Mouse (Mus musculus) embryo, embryonic 10.5 days (tissue): ENCODE results near the gene Zcwpw1.

Experiments
- DNase-seq: peaks from one replicate; pipeline ENCODE4 v3.0.0-alpha.2; 2015; ENCODE audit warnings: low spot score

The Zcwpw1 gene

DNA sequence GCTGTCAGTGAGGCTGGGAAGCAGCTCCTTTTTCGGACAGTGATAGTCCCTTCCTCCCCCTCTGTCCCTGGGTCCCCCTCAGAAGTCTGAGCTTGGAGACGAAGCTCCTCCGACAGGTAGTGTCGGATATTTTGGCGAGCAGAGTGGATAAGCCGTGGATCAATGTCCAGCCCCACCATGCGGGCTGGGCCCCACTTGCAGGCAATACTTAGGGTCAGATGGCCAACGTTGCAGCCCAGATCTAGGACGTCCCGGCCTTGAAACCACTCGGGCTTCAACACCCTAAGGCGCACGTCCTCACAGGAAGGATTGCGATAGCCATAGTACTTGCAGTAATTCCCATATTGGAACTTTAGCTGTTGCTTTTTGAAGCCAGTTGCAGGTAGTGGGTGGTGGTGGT is 3.1 kb upstream of the Zcwpw1 start:
- DNase-seq, result no peak

DNA sequence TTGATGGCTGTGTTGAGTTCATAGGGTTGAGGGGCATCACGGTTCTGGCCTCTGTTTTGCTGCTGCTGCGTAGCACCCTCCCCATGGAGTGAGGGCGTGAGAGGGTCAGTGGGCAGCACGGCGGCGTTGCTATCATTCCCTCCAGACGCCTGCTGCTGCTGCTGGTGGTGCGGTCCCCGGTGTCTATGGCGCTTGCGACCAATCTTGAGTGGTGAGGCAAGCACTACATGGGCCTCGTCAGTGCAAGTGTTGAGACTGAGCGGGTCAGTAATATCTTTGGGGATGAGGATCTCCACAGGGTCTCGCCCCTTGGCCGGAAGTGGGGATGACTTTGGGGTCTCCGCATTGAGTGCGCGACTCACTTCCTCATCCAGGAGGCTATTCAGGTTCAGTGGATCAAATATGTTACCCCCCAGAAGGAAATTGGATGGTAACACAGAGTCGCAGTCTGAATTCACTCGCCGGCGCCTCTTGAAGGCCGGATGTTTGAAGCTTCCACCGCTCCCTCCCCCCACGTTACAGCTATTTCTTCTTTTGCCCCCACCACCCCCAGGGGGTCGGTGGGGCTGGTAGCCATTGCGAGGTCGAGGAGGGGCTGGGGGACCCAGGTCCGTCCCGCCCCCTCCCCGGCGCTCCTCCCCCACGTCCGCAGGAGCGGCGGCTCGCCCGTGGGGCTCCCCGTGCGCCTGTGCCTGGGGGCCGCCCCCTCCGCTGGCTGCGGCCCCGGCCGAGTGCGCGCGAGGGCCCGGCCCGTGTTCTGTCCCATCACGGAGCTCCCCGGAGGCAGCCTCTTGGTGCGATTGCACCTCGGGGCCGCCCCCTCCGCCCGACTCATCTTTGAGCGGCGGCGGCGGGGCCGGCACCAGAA is 2.2 kb upstream of the Zcwpw1 start:
- DNase-seq, result peak; percentile 51

DNA sequence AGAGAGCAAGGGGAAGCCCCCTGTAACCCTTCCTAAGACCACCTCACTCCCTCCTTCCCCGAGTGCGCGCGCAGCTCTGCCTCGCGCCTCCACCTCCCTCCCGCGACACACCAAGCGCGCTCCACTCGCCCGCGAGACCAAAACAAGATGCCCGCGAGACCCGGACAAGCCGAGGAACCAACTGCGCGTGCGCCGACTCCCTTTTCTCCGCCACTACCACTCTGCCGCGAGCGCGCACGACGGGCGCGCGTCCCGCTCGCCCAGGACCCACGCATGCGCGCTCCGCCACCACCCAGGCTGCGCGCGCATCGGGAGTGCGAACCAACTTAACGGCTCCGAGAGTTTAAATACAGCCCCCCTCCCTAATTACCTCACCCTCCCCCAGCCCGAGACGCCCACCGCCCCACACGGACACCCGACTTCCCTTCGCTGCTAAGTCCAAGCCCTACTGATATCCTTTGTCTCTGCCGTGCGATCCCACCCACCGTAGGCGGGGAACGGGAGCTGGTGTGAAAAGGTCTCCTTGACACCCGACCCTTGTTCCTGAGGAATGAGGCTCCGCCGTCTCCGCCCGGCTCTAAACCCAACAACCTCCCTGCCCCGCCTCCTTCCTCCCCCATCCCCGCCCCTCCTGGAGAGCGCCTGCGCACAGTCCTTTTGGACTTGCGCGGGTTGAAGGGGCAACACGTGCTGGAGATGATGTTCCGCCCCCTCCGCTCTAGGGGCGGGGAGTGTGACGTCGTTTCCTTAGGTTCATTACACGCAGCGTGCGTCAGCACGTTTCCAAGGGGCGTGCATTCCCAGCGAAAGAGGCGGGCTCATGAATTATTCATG is 1.3 kb upstream of the Zcwpw1 start:
- DNase-seq, result peak; percentile 100

DNA sequence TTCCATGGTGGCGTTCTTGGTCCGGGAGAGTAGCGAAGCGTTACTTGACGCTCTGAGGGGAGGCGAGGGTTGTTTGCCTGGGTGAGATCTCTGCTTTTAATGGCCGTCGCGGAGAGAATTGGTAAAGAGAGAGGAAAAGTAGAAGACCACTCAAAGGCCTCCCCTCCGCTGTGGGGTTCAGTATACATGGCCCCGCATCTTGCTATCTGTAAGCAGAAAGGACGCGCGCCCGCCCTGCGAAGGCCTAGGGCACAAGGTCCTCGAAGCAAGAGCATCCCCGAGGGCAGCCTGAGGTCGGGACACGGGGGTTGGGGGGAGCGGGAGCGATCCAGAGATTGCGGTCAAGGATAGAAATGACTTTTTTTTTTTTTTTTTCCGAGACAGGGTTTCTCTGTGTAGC is 573 bp downstream of the Zcwpw1 start:
- peak; percentile 15 for DNase-seq

DNA sequence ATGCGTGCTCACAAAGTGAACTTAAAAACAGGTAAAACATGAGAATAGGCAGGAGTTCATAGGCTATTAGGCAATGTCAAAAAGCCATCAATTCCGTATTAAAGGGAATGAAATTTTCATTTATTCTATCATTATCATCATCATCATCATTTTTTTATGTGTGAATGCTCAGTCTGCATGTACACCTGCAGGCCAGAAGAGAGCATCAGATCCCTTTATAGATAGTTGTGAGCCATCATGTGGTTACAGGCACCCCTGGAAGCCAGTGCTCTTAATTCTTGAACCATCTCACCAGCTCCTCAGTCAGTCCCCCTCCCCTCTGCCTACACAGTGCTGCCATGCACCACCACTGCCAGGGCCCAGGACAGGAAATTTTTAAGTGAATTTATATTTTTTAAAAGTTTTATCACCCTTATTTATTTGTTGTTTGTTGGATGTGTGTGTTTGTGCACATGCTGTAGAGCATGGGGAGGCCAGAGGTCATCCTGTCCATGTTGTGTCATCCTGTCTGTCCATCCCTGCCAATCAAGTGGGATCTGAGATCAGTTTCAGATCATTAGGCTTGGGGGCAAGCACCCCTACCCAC is 1.4 kb downstream of the Zcwpw1 start:
- DNase-seq, result no peak

DNA sequence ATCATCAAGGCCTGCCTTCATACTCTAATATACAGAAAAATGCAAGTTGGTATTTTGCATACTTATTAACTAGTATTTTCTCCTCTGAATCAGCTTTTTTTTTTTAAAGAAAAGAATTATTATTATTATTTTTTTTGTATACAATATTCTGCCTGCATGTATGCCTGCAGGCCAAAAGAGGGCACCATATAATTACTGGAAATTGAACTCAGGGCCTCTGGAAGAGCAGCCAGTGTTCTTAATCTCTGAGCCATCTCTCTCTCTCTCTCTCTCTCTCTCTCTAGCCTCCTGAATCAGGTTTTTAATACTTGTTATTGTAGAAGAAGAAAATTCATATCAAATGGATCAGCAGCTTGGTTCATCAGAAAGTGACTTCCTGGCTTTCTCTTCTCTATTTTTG is 4.0 kb downstream of the Zcwpw1 start:
- peak; percentile 17 for DNase-seq

DNA sequence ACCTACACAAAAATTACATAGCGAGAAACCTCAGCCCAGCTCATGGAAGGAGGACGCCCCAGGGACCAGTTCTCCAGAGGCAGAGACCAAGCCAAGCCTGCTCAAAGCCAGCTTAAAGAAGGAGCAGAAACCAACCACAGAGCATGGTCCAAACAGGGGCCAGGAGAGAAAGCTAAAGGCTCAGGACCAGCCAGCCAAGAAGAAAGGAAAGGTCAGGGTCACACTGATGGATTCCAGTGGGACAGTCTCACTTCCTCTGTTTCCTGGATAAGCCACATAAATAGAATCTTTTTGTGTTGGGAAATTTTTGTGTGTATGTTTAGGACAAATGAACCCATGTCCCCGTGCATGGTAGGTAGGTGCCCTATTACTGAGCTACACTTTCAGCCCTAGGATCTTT is 9.0 kb downstream of the Zcwpw1 start:
- DNase-seq, result no peak

DNA sequence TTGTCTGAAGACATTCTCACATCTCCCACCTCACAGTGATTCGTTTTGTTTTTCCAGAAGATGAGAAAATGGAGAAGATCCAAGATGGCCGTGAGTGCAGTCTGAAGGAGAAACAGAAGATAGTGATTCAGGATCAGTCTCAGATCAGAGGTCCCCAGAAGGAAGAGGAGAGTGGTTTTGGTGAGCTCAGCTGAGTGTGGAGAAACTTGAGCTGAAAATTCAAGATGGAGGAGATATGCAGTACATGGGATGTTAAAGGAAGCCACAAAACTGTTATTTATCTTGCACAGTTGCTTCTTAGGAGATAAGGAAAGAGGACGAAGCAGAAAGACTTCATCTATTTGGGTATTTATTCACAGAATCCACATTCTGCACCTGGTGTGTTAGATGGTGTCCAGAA is 13.3 kb downstream of the Zcwpw1 start:
- DNase-seq, result no peak

DNA sequence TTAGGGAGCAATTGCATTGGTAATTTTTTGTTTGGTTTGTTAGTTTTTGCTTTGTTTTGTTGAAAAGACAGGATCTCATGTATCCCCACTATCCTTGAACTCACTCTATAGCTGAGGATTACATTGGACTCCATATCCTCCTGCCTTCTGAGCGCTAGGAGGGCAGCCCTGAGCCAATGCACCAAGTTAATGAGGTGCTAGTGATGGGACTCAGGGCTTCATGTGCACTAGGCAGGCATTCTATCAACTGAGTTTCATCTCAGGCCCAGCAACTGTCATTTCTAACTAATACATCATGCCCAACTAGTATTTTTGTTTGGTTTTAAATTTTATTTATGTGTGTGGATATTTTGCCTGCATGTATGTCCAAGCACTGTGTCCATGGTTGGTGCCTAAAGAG is 18.6 kb downstream of the Zcwpw1 start:
- DNase-seq, result no peak

DNA sequence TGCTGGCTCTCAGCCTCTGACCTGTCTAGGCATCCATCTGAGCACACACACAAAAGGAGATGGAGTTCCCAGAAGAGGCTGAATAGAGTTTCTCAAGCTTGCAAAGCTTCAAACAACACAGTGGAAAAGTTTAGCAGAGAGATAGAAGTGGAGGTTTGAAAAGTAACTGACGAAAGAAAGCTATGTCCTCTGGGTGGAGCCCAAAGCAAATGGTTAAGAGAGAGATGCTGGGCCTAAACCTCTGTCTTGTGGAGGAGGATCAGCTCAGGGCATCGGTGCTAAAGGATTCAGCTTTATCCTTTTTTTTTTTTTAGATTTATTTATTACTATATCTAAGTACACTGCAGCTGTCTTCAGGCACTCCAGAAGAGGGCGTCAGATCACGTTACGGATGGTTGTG is 20.7 kb downstream of the Zcwpw1 start:
- no peak for DNase-seq

DNA sequence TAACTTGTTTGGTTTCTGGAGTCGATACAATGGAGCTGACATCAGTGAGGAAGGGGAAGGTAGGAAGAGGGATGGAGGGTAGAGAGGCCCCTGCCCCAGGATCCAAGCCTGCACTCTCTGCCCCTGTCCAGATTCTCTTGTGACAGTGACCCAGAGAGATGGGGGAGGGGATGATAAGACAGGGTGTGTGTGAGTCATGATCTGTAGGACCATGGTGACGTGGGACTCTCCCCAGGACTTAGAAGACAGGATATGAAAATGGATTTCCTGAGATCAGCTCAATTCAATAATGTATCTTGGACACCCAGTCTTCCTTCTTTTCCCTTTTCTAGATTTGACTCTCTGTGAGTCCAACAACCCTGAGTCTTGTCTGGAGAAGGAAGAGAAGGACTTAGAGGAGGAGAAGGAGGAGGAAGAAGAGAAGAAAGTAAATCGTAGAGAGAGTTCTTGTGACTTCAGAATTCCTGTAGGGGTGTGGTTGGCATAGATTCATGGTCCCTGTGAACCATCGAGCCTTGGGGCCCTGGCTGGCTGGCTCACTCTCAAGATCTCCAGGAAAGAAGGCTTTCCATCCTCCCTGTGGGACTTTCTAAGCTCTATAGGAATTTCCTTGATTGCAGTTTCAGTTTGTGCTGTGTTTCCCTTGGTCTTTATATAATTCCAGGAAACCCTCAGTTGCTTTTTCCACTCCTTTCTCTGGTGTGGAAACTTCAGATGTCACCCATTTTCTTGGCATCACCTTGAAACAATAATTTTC is 30.0 kb downstream of the Zcwpw1 start:
- no peak for DNase-seq

DNA sequence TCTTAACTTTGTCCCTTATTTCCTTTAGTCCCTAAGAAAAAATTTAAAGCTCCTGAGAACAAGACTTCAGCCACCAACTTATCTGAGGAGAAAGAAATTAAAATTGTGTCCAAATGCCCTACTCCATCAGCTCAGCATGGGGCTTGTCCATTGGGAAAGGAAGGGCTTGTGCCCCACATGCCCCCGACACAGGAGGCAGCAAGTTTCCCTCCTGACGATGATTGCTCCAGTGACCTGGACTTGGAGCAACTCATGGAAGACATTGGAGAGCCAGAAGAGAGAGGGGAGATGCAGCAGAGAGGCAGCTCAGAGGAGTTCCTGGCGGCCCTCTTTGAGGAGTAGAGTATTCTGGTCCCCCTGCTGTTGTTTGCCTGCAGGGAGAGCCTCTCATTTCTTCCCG is 34.5 kb downstream of the Zcwpw1 start:
- DNase-seq, result no peak

DNA sequence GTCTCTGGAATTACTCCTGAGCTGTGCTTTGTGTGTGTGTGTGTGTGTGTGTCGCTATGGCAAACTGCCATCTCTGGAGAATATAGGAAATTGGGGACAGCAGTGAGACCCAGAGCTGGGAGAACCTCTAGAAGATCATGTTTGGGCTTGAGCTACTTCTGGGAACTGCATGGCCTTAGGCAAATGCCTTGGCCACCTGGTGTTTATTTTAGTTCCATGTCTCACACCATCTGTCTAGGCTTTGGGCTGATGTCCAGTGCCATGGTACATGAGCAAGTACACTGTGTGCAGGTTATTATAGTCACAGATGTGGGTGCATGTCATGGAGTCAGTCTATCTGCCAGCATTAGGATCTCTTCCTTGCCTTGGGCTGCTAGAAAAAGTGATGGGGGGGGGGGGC is 35.0 kb downstream of the Zcwpw1 start:
- no peak for DNase-seq

DNA sequence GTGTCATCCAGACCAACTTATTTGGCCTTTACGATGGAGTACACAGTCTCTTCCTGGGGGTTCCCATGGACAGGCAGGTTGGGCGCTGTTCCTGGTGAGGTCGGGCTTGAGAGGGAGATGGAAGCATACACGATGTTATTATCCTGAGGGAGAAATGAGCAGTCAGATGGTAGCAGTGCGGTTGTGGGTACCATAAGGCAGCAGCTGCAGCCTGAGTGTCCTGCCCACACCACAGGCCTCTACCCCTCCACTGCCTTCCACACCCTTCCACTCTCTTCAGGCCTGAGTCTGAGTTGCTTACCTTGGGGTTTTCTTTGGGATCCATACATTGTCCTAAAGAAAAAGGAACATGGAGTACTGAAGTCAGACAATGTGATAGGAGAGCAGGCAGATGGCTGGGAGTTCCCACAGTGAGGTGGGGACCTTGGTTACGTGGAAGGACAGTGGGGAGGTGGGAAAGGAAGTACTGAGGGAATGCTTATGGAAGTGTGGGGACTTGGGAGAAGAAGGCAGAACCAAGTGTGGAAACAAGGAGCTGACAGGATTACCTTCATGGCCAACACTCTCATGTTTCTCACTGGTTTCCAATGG is 36.0 kb downstream of the Zcwpw1 start:
- no peak for DNase-seq

DNA sequence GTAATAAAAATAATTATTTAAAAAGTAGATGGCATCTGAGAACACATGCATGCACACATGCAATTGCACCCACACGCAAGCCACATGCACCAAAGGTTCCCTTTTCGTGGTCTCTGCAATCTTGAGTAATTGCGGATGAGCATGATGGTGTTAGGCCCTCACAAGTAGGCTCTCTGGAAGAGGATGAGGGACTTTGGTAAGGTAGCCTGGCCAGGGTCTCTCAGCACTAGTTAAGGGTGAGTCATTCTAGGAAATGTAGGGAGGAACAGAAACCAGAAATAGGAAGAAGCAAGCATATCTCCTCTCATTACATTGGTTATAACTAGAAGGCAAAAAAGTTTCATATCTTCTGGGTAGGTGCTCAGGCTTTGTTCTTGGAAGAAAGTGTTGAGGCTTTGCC is 37.4 kb downstream of the Zcwpw1 start:
- no peak for DNase-seq

DNA sequence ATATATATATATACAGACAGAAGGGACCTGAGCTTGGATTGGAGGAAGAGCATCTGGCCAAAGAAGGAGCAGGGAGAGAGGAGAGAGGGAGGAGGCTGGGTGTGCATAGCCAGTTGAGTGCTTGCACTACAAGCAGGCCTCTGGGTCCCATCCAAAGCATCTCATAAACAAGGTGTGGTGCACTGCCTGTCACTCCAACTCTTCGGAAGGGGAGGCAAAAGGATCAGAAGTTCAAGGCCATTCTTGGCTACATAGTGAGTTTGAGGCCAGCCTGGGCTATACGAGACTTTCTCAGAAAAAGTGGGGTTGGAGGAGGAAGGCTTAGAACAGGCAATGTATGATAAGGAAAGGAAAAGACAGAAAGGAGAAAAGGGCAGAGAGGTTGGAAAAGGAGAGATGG is 38.4 kb downstream of the Zcwpw1 start:
- DNase-seq, result no peak

DNA sequence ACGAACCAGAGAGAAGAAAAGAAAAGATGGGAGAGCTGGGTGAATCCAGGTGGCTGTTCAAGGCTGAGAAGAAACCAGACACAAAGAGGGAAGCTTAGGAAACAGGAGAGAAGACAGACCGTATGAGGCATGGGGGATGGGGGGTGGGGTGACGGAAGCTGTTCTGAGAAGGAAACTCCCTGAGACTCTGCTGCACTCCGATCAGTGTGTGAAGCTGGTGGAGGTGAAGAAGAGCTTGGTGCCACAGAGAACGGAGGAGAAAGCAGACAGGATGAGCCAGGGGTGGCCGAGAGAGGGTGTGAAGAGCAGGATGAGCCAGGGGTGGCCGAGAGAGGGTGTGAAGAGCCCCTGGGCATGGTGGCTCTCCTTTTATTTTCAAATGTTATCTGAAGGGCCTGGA is 38.8 kb downstream of the Zcwpw1 start:
- no peak for DNase-seq

DNA sequence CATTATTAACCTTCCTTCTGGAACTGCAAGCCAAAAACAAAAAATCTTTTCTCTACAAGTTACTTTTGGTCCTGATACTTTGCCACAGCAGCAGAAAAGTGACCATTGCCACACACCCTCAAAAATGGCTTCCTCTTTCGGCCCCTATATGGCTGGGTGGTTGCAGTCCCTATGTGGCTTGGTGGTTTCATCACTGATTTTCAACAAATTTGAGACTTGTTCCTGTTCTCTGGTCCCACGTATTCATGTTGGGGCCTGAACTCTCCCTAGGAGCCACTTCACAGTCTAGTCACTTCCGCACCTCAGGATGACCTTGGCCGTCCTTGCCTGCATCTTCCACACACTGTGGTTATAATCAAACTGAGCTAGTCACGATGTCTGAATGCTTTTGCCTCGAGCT is 41.1 kb downstream of the Zcwpw1 start:
- DNase-seq, result no peak

DNA sequence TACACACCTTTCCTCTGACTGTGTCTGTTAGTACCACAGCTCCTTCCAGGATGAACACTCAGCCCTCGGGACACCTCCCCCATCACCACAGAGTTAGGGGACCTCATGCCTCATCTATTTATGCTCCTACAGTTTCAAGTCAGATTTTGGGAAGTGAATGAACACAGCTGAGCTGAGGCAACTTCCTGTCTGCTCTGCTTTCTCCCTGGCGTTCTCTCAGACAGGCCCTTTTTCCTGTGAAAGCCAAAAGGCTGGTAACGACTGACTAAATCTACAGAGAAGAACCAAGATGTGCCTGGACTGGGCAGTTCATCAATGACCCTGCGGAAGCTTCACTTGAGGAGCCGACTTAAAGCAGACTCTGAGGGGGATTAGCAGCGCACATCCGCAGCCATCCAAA is 42.6 kb downstream of the Zcwpw1 start:
- no peak for DNase-seq

DNA sequence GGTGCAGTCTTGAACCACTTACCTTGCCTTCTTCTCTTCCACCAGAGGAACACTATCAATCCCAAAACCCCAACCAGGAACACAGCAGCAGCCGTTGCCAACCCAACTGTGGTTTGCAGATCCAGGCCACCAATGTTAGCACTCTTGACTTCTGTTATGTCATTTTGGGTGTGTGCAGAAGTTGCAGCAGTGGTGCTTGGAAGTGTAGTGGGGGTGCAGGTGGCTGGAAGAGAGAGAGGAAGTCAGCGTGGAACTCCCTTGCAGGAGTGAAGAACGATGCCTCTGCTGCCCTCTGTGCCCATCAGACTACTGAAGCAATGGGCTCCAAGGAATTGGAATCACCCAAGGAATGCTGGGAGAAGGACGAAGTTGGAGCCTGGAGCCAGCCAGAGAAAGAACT is 43.5 kb downstream of the Zcwpw1 start:
- no peak for DNase-seq

DNA sequence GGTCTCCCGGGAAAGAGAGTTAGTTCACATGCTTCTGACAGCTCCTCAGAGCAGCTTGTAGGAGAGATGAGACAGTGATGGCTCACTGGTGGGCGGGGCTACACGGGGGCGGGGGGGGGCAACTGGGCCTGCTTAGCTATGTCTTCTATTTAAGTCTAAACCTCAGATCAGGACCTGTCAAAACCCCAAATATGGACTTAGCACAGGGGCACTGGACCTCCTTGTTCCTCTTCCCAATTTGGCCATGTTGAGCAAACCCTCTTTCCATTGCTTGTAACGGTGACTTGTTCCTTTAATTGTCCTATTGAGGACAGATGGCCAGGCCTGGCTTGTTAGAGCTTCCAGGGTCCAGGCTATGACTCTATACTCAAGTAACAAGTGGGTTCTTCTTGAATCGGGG is 43.9 kb downstream of the Zcwpw1 start:
- no peak for DNase-seq

DNA sequence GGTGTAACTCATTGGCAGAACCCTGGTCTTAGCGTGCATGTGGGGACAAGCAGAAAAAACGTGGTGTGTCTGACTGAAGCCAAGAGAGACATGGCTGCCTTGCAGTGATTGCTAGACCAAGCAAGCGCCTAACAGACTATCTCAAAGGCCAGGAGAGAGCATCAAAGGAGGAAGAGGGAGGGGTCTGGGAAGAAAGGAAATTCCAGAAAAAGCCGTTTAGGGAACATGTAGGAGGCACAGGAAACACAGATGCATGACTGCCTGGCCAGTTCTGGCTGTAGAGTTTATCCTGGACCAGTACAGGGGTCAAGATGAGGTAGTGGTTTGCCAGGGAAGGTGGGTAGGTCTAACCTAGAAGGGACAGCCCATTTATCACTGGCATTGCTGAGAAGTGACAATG is 45.9 kb downstream of the Zcwpw1 start:
- no peak for DNase-seq
